Mouse (Mus musculus): ENCODE results near the gene Fras1. TPM values are rescaled to one million over a fixed set of nuclear protein-coding genes. Genes with fewer than 3 reads are reported as not detected.

The Fras1 gene
- polyA plus RNA-seq, 1 experiment from 2014 or later = 5.9 TPM

GRCm38 (mm10) chr5:96462197-96462596 is 88.4 kb downstream of the Fras1 start:
- 92% methylated on average over 2 of the region's 2 CpGs for WGBS
- no peaks in the 10 kb centered on the region for H3K36me3 ChIP-seq
- no peaks in the 10 kb centered on the region for H3K4me1 ChIP-seq
- no peak for DNase-seq (ENCODE audit: low spot score)
- H3K27ac ChIP-seq (replicated peaks) = no peak overlapping the region
- H3K27me3 ChIP-seq (ENCODE audit: low read depth, poor library complexity, severe bottlenecking) = no peaks in the 10 kb centered on the region
- H3K4me3 ChIP-seq = no peak overlapping the region
- H3K9me3 ChIP-seq (replicated peaks) = no peaks in the 10 kb centered on the region

DNA sequence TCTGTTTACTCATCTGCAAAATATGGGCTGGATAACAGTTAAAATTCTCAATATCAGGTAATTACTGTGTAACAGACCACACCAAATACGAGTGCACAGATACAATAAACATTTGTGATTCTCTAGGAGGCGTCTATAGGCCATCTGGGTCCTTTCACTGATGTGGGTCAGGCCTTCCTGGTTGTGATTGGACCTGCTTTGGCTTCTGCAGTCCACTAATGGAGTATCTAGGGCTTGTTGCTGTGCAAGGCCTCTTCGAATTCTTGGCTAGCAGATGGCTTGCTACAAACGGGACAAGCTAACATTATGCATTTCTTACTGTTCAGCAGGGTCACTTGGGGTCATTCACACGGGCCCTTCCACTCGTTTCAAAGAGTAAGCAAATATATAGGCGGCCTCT is 92.7 kb downstream of the Fras1 start:
- no peak overlapping the region for H3K27ac ChIP-seq (replicated peaks)
- H3K9me3 ChIP-seq (replicated peaks) = no peaks in the 10 kb centered on the region
- H3K36me3 ChIP-seq = no peaks in the 10 kb centered on the region
- 61% methylated on average over 7 of the region's 7 CpGs for WGBS
- no peak for DNase-seq (ENCODE audit: low spot score)
- H3K4me1 ChIP-seq = no peaks in the 10 kb centered on the region
- no peak overlapping the region for H3K4me3 ChIP-seq
- no peaks in the 10 kb centered on the region for H3K27me3 ChIP-seq (ENCODE audit: low read depth, poor library complexity, severe bottlenecking)

DNA sequence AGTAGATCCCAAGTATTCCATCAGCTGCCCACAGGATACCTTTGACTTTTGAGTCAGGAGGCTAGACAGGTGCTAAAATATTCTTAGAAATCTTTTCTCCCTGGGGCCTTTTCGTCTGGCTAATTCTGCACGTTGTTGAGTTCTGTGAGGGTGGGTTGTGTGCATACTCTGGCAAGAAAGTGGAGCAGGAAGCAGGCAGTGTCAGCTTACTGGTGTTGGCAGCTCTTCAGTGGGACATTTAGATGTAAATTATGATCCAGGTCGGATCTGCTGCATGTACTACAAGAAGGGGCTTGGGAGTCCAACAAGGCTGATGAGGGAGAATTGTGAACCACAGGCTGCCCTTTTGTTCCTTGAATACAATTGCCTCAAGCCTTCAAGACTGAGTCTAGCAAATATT is 98.2 kb downstream of the Fras1 start:
- no peak for DNase-seq (ENCODE audit: low spot score)

GRCm38 (mm10) chr5:96475488-96475887 is 101.7 kb downstream of the Fras1 start:
- no peaks in the 10 kb centered on the region for H3K27me3 ChIP-seq (ENCODE audit: low read depth, poor library complexity, severe bottlenecking)
- 75% methylated on average over 3 of the region's 3 CpGs for WGBS
- no peak overlapping the region for H3K27ac ChIP-seq (replicated peaks)
- H3K4me3 ChIP-seq = no peak overlapping the region
- H3K36me3 ChIP-seq = no peaks in the 10 kb centered on the region
- H3K9me3 ChIP-seq (replicated peaks) = no peaks in the 10 kb centered on the region
- DNase-seq (ENCODE audit: low spot score) = no peak
- no peaks in the 10 kb centered on the region for H3K4me1 ChIP-seq

More for the DNA sequence above, 98.2 kb downstream of the Fras1 start:
- WGBS = 68% methylated on average over 3 of the region's 3 CpGs
- H3K27me3 ChIP-seq (ENCODE audit: low read depth, poor library complexity, severe bottlenecking) = no peaks in the 10 kb centered on the region
- no peaks in the 10 kb centered on the region for H3K9me3 ChIP-seq (replicated peaks)
- H3K4me3 ChIP-seq = no peak overlapping the region
- H3K36me3 ChIP-seq = no peaks in the 10 kb centered on the region
- H3K27ac ChIP-seq (replicated peaks) = no peak overlapping the region
- no peaks in the 10 kb centered on the region for H3K4me1 ChIP-seq

DNA sequence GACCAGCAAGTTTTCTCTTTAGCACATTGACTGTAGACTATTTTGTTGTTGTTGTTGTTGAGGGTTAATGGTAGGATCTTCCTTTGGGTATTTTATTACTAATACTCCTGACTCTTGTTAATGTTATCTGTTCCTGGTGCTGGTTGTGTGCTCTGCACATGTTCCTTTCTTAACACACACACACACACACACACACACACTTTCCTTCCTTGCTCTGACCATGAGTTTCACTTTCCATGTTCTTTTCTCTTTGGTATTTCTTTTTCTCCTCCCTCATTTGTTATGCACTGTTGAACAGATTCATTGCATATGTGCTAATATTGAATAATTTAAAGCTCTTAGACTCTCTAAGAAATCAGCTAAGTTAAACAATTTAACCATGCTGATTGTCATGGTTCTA is 105.2 kb downstream of the Fras1 start:
- DNase-seq (ENCODE audit: low spot score) = no peak
- no peaks in the 10 kb centered on the region for H3K4me1 ChIP-seq
- no peaks in the 10 kb centered on the region for H3K27me3 ChIP-seq (ENCODE audit: low read depth, poor library complexity, severe bottlenecking)
- H3K36me3 ChIP-seq = no peaks in the 10 kb centered on the region
- H3K27ac ChIP-seq (replicated peaks) = no peak overlapping the region
- H3K9me3 ChIP-seq (replicated peaks) = no peaks in the 10 kb centered on the region
- H3K4me3 ChIP-seq = no peak overlapping the region

DNA sequence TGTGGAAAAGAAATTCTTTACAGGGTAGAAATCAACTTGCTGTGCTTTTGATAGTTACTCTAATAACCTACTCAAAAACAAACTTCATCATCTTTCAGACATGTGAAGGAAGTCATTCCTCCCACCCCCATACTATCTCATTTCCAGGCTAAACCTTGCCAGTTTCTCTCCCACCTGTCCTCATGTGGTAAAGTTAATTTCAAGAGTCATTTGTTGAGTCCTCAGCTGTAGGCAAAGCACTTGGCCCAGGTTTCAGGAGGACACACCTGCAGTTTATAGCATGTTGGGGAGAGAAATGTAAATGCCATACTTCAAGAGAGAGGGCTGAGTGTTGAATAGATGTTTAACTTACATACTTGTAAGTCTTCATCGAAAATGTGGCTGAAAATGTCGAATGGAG is 107.4 kb downstream of the Fras1 start:
- WGBS = 81% methylated on average over 2 of the region's 2 CpGs
- no peak for DNase-seq (ENCODE audit: low spot score)

DNA sequence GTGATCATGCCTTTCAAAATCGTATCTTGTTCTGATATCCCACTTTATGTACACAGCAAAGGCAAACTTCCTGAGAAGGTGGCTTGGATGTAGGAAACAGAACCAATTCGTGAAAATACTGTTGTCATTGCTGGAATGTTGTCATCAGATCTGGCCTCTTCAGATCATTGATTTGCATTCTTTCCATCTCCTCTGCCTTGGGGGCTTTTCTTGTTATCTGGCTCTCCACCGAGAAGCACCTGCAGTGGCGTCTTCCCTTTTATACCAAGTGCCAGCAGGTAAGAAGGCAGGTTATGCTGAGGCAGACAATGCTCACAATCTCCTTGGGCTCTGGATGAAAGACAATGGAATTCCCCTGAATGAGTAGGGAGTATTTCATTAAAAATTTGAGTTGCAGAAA is 108.3 kb downstream of the Fras1 start:
- H3K4me3 ChIP-seq = no peak overlapping the region
- H3K27me3 ChIP-seq (ENCODE audit: low read depth, poor library complexity, severe bottlenecking) = no peaks in the 10 kb centered on the region
- DNase-seq (ENCODE audit: low spot score) = no peak
- no peaks in the 10 kb centered on the region for H3K4me1 ChIP-seq
- no peak overlapping the region for H3K27ac ChIP-seq (replicated peaks)
- no peaks in the 10 kb centered on the region for H3K36me3 ChIP-seq
- H3K9me3 ChIP-seq (replicated peaks) = no peaks in the 10 kb centered on the region
- WGBS = 87% methylated on average over 4 of the region's 4 CpGs

More for the DNA sequence above, 107.4 kb downstream of the Fras1 start:
- Histone ChIP-seq H3K9me3 (replicated peaks) (no peaks in the 10 kb centered on the region), H3K36me3 (no peaks in the 10 kb centered on the region), H3K27ac (replicated peaks) (no peak overlapping the region), H3K4me3 (no peak overlapping the region), H3K4me1 (no peaks in the 10 kb centered on the region), H3K27me3 (ENCODE audit: low read depth, poor library complexity, severe bottlenecking) (no peaks in the 10 kb centered on the region)

GRCm38 (mm10) chr5:96492497-96492896 is 118.7 kb downstream of the Fras1 start:
- Histone ChIP-seq H3K9me3 (replicated peaks) (no peaks in the 10 kb centered on the region), H3K4me1 (no peaks in the 10 kb centered on the region), H3K36me3 (no peaks in the 10 kb centered on the region), H3K27me3 (ENCODE audit: low read depth, poor library complexity, severe bottlenecking) (no peaks in the 10 kb centered on the region), H3K27ac (replicated peaks) (no peak overlapping the region), H3K4me3 (no peak overlapping the region)
- 95% methylated on average over 1 of the region's 1 CpGs for WGBS
- DNase-seq (ENCODE audit: low spot score) = no peak

DNA sequence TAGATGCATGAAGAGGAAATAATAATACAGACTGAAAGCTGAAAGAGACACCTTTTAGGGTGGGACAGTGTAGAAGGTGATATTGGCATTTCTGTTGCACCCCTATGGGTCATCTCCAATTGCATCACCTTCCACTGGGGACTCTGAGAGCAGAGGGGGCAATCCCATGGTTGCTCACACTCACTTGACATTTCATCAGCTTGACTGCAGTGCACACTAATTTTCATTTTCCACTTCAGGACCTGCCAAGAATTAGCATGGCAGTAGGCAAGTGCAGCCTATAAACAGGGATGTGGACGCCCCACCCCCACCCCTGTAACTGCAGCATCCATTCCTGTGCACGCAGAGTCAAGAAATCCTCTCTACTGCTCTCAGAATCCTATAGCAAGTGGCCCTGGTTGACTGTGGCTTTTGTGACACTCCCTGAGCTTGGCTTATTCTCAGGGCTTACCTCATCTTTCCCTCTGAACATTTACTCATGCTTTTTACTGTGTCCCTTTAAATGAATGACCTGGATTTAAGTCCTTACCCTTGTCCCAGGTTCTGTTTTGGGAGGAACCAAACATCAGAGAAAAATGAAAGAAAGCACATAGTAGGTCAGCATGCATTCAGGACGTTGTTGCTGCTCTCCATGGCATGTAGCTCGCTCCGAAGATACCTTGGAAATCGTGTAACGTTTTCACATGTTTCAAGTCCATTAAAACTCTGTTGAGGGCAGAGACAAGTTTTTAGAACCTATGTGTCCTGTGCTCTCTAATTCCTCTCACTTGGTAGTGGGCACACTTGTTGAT is 120.9 kb downstream of the Fras1 start:
- 91% methylated on average over 7 of the region's 7 CpGs for WGBS
- Histone ChIP-seq H3K4me3 (no peak overlapping the region), H3K4me1 (no peaks in the 10 kb centered on the region), H3K9me3 (replicated peaks) (no peaks in the 10 kb centered on the region), H3K36me3 (no peaks in the 10 kb centered on the region), H3K27me3 (ENCODE audit: low read depth, poor library complexity, severe bottlenecking) (no peaks in the 10 kb centered on the region), H3K27ac (replicated peaks) (no peak overlapping the region)
- no peak for DNase-seq (ENCODE audit: low spot score)

DNA sequence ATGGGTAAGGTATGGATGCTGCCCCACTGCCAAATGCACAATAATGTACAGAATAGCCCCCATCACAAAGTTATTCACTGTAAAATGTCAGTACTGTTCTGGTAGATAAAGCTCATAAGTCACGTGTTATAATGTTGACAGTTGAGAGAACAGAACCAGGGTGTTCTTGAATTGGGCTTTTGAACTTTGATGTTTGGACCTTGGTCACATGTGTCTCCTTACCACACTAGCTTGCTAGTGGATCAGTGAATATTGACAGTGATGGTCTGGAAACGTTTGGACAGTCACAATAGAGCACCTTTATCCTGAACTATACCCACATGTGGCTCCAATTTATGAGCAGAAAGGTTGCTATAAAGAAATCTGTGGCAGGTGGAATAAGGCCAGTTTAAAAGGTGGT is 124.3 kb downstream of the Fras1 start:
- no peaks in the 10 kb centered on the region for H3K9me3 ChIP-seq (replicated peaks)
- H3K27ac ChIP-seq (replicated peaks) = no peak overlapping the region
- H3K4me1 ChIP-seq = 0 out of 2 replicates have a peak, but pooled peaks cover 6% of the 10 kb centered on the region
- H3K36me3 ChIP-seq = no peaks in the 10 kb centered on the region
- no peaks in the 10 kb centered on the region for H3K27me3 ChIP-seq (ENCODE audit: low read depth, poor library complexity, severe bottlenecking)
- DNase-seq (ENCODE audit: low spot score) = no peak
- 84% methylated on average over 2 of the region's 2 CpGs for WGBS
- no peak overlapping the region for H3K4me3 ChIP-seq

DNA sequence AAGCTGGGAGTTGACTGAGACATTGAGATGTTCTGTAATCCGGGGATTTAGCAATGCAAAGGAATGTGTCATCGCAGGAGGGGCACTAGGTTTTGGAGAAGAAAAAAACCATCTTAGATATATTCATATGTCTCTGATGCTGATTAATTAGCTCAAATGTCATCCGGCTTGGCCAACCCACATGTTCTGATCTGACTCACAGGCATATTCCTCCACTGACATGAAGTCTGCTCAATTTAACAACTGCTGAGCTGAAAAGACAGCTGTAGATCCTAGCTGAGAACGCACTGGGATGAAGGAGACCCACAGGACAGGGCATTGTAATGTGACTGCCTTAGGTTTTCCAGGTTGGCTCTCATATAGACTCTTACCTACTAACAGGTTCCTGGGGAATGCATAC is 128.0 kb downstream of the Fras1 start:
- no peak for DNase-seq (ENCODE audit: low spot score)
- Histone ChIP-seq H3K27me3 (ENCODE audit: low read depth, poor library complexity, severe bottlenecking) (no peaks in the 10 kb centered on the region), H3K4me1 (0 out of 2 replicates have a peak, but pooled peaks cover 6% of the 10 kb centered on the region), H3K4me3 (no peak overlapping the region), H3K27ac (replicated peaks) (no peak overlapping the region), H3K9me3 (replicated peaks) (no peaks in the 10 kb centered on the region), H3K36me3 (no peaks in the 10 kb centered on the region)
- 79% methylated on average over 4 of the region's 4 CpGs for WGBS

DNA sequence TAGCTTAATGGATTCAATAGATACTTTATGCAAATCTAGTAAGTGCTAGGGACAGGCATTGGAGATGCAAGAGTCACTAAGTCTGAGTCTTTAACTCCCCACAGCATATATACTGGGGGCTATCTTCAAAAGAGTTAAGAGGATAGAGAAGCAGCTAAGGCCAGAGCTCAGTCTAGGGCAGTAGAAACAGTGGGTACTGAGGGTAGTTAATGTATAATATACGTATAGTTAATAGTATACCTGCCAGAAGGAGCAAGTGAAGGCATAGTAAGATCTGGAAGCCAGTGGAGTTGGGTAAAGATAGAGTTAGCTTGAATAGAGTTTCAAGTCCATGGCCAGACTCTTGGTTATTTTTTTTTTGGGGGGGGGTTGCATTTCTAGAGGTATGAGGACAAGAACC is 128.6 kb downstream of the Fras1 start:
- no peak overlapping the region for H3K4me3 ChIP-seq
- H3K27me3 ChIP-seq (ENCODE audit: low read depth, poor library complexity, severe bottlenecking) = no peaks in the 10 kb centered on the region
- no peaks in the 10 kb centered on the region for H3K36me3 ChIP-seq
- H3K9me3 ChIP-seq (replicated peaks) = no peaks in the 10 kb centered on the region
- 0 out of 2 replicates have a peak, but pooled peaks cover 6% of the 10 kb centered on the region for H3K4me1 ChIP-seq
- 96% methylated on average over 1 of the region's 1 CpGs for WGBS
- no peak for DNase-seq (ENCODE audit: low spot score)
- H3K27ac ChIP-seq (replicated peaks) = no peak overlapping the region

GRCm38 (mm10) chr5:96511005-96511404 is 137.2 kb downstream of the Fras1 start:
- no peaks in the 10 kb centered on the region for H3K27me3 ChIP-seq (ENCODE audit: low read depth, poor library complexity, severe bottlenecking)
- no peak overlapping the region for H3K27ac ChIP-seq (replicated peaks)
- DNase-seq (ENCODE audit: low spot score) = no peak
- WGBS = 89% methylated on average over 5 of the region's 5 CpGs
- no peaks in the 10 kb centered on the region for H3K9me3 ChIP-seq (replicated peaks)
- no peak overlapping the region for H3K4me3 ChIP-seq
- H3K4me1 ChIP-seq = no peaks in the 10 kb centered on the region
- no peaks in the 10 kb centered on the region for H3K36me3 ChIP-seq

Measured in midbrain, embryonic 10.5 days (tissue).